In the genomic region with DNA sequence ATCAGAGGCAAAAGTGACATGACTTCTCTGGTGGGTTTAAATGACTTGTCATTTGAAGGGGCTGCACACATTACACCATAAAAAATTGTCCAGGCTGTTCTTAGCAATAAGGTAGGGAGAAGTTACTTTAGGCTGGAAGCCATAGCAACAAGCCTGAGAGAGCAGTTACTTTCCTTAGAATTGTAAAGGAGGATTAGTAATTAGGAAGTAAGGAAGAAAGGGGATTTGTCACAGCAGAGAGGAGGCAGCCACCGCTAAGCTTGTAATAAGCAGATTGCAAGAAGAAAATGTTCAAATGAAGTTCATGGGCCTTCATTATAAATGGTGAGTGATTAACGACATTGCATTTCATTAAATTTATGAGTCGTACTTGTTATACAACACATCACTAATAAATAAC, we compare ENCODE assay signal across 10 mouse cellular contexts.
"Had no signal": no experiment of that assay in that cellular context is flagged by ENCODE, and none has a peak within 500 bp of the region (broad histone marks: within the 10 kb centered on the region; RNA-seq: fewer than 3 reads in every experiment).

No protein-coding gene starts in this region.

- H3K9me3 ChIP-seq: limb, embryonic 12.5 days; liver, embryonic 13.5 days; stomach, embryonic 15.5 days had no signal

- H3K4me2 ChIP-seq: limb, embryonic 12.5 days; liver, embryonic 13.5 days; stomach, embryonic 15.5 days had no signal

- H3K36me3 ChIP-seq: limb, embryonic 12.5 days; liver, embryonic 13.5 days; stomach, embryonic 15.5 days had no signal

- ATAC-seq: intestine, postnatal 0 days; liver, postnatal 0 days had no signal

- H3K27ac ChIP-seq: limb, embryonic 12.5 days; liver, embryonic 13.5 days; stomach, embryonic 15.5 days had no signal

- H3K4me1 ChIP-seq: liver, embryonic 13.5 days; stomach, embryonic 15.5 days had no signal

- H3K9ac ChIP-seq: limb, embryonic 12.5 days; liver, embryonic 13.5 days; liver, postnatal 0 days; stomach, embryonic 15.5 days had no signal

- DNase-seq: kidney, adult 8-10 months; kidney, postnatal 25 days; liver; liver, embryonic 13.5 days; liver, postnatal 0 days; right cerebral cortex, postnatal 14 days; thymus, postnatal 36 days had no signal

- H3K27me3 ChIP-seq: limb, embryonic 12.5 days; liver, embryonic 13.5 days; stomach, embryonic 15.5 days had no signal

- H3K4me3 ChIP-seq: limb, embryonic 12.5 days; liver, embryonic 13.5 days; stomach, embryonic 15.5 days had no signal
